Mouse (Mus musculus) liver, adult 2 months (tissue): Measurements from ENCODE around the gene Ppp2r5a. TPM values are rescaled to one million over a fixed set of nuclear protein-coding genes. Genes with fewer than 3 reads are reported as not detected.

Experiments
- DNase-seq: peaks from one replicate; pipeline ENCODE4 v3.0.0-alpha.2; 2011; ENCODE audit warnings: low read depth, low spot score; ENCODE audit errors: extremely low read depth
- H3K27ac ChIP-seq: fragments of 200-500 bp; replicated peaks from 2 replicates; pipeline ENCODE4 v1.5.1; 2012; ENCODE audit warnings: low read depth, mild to moderate bottlenecking, control low read depth, inconsistent platforms, low read length; ENCODE audit not compliant: insufficient read depth
- H3K27me3 ChIP-seq: fragments of 200-500 bp; 2 replicates; pipeline ENCODE4 v1.6.1; 2012; ENCODE audit warnings: mild to moderate bottlenecking, moderate library complexity, low read length, inconsistent platforms; ENCODE audit not compliant: control insufficient read depth, insufficient read depth
- H3K36me3 ChIP-seq: fragments of 200-500 bp; 2 replicates; pipeline ENCODE4 v1.6.1; 2012; ENCODE audit warnings: low read length, inconsistent platforms; ENCODE audit not compliant: control insufficient read depth, insufficient read depth
- H3K4me1 ChIP-seq: fragments of 200-500 bp; 2 replicates; pipeline ENCODE4 v1.6.1; 2011; ENCODE audit warnings: low read length; ENCODE audit not compliant: control insufficient read depth, insufficient read depth
- H3K4me3 ChIP-seq: fragments of 200-500 bp; 2 replicates; pipeline ENCODE4 v1.5.1; 2011; ENCODE audit warnings: low read depth, mild to moderate bottlenecking, control low read depth, low read length, moderate library complexity; ENCODE audit not compliant: insufficient read depth
- H3K79me2 ChIP-seq: fragments of 200-500 bp; 2 replicates; pipeline ENCODE4 v1.6.1; 2012; ENCODE audit warnings: inconsistent platforms, mild to moderate bottlenecking, low read length, moderate library complexity; ENCODE audit not compliant: control insufficient read depth, insufficient read depth
- H3K9ac ChIP-seq: fragments of 200-500 bp; 2 replicates; pipeline ENCODE4 v1.6.1; 2012; ENCODE audit warnings: low read depth, mild to moderate bottlenecking, control low read depth, inconsistent platforms, low read length
- CTCF ChIP-seq: fragments of 200-500 bp; IDR thresholded peaks from 2 replicates; pipeline ENCODE4 v1.5.1; 2011; ENCODE audit warnings: low read depth, low read length, control low read depth
- POLR2A ChIP-seq: fragments of 200-500 bp; IDR thresholded peaks from 2 replicates; pipeline ENCODE4 v1.6.1; 2011; ENCODE audit warnings: low read length, control low read depth; ENCODE audit not compliant: insufficient read depth; ENCODE audit errors: extremely low read depth
- WGBS: fragments of 180-500 bp; shearing (Covaris S2); methylation state at CpG from one replicate; pipeline ENCODE4 v1.1.7; 2018; 5-methylcytosine and 5-hydroxymethylcytosine counted together
- polyA plus RNA-seq: library from polyadenylated mRNA; depleted of rRNA; stranded (reverse); fragments of >200 nt; gene quantifications from 2 replicates; pipeline ENCODE4 v1.2.3, GENCODE M21; 2012
- total RNA-seq: library from RNA; depleted of rRNA; stranded (reverse); fragments of >200 nt; gene quantifications from 2 replicates; pipeline ENCODE4 v1.2.3, GENCODE M21; 2014

Gene Ppp2r5a
- total and polyA plus RNA-seq, 2 experiments: 75.3 to 149 TPM

DNA sequence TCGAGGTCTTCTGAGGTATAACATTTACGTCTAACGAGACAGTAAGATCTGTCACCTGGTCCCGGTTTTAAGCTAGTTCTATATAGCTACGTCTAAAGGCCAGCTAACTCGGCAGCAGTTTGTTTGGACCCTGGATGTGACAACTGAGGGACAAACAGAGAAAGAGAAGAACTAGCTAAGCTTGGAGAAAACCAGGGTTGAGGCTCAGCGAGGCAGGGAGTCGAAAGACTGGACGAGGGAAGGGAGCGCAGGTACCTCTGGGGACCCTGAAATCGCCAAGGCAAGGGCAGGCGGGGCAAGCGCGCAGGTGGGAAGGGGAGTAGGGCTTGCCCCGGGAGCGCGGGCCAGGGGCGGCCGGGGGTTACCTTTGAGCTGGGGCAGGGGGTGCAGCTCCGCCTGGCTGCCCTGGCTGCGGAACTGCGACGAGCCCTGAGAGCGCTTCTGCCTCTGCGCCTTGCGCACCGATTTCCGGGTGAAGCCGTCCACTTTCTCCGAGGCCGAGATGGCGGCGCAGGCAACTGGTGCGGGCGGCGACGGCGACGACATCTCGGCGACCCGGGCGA is 7.1 kb downstream of the Ppp2r5a start:
- WGBS: under 1% methylated on average over 43 of the region's 43 CpGs
- peak overlapping the region; percentile 100 for H3K27ac ChIP-seq
- TF ChIP-seq POLR2A: no peak
- no peak for TF ChIP-seq CTCF
- peaks cover 8% of the 10 kb centered on the region for H3K4me1 ChIP-seq
- H3K9ac ChIP-seq: peak overlapping the region; percentile 100
- DNase-seq: no peak
- H3K36me3 ChIP-seq: no peaks in the 10 kb centered on the region
- H3K4me3 ChIP-seq: peak overlapping the region; percentile 100
- H3K79me2 ChIP-seq: peaks cover 19% of the 10 kb centered on the region
- no peaks in the 10 kb centered on the region for H3K27me3 ChIP-seq

DNA sequence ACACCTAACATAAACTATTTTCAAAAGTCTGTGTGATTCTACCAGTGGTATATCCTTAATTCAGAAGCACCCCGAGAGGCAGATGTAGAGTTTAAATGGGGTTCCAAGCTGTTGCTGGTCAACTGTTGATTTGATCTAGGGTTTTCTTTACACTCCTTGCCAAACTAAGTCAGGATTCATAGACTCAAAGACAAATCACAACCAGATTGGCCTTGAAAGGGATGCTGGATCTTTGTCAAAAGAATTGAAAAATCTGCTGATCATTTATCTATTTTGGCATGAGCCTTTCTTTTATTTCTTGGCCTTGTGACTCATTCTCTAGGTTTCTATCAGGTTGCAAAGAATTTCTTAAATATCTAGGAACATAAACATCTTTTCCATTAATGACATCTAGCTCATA is 7.9 kb downstream of the Ppp2r5a start:
- H3K4me1 ChIP-seq: peaks cover 13% of the 10 kb centered on the region
- peaks cover 21% of the 10 kb centered on the region for H3K79me2 ChIP-seq
- WGBS: 10% methylated on average over 1 of the region's 1 CpGs
- DNase-seq: peak; percentile 79
- H3K27ac ChIP-seq: peak overlapping the region; percentile 25; the same call in 1 of the 2 replicates
- no peak for TF ChIP-seq CTCF
- no peak for TF ChIP-seq POLR2A
- no peaks in the 10 kb centered on the region for H3K27me3 ChIP-seq
- peak overlapping the region; percentile 100 for H3K4me3 ChIP-seq
- peak overlapping the region; percentile 59; the same call in 1 of the 2 replicates for H3K9ac ChIP-seq
- no peaks in the 10 kb centered on the region for H3K36me3 ChIP-seq

DNA sequence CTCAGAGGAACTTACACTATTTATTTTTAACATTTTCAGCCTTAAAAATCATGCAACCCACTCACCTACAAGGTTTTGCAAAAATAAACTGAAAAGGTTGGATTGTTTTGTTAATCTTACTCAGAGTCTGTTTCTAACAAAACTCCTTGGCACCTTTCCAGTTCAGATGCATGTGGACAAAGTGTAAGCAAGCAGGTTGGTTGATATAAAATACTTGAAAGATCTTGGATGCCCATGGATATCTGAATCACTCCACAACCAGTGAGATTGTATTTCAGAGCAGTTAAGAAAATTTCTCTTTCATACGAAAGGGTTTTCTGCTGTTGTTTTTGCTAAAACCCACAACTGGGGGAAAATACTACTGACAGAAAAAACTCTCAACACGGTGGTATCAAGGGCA is 8.9 kb downstream of the Ppp2r5a start:
- H3K9ac ChIP-seq: peak overlapping the region; percentile 9; the same call in 1 of the 2 replicates
- WGBS: 10% methylated on average over 2 of the region's 2 CpGs

DNA sequence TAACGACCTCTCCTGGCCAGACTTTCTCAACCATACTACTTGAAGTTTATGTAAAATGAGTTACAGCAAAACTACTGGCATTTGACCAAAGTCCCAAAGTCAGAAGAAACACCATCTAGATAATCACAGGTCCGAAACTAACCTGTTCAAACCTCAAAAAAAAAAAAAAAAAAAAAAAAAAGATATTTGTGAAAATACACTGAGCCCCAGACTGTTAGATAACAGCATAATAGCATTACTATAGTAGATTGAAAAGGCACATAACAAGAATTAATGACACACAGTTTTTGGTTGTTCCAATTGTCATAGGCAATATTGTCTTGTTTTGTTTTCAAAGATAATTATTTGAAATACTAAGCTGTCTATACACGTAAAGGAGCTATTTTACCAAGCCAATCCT is 9.5 kb downstream of the Ppp2r5a start:
- H3K36me3 ChIP-seq: no peaks in the 10 kb centered on the region
- H3K79me2 ChIP-seq: peaks cover 29% of the 10 kb centered on the region
- WGBS: 16% methylated on average over 3 of the region's 3 CpGs
- H3K4me3 ChIP-seq: peak overlapping the region; percentile 41; the same call in 1 of the 2 replicates
- H3K27ac ChIP-seq: no peak overlapping the region
- peak; percentile 68 for DNase-seq
- H3K4me1 ChIP-seq: peaks cover 16% of the 10 kb centered on the region
- TF ChIP-seq POLR2A (no peak), CTCF (no peak)
- H3K9ac ChIP-seq: no peak overlapping the region
- H3K27me3 ChIP-seq: no peaks in the 10 kb centered on the region

More for the DNA sequence above, 8.9 kb downstream of the Ppp2r5a start:
- TF ChIP-seq POLR2A: no peak
- peaks cover 16% of the 10 kb centered on the region for H3K4me1 ChIP-seq
- no peak overlapping the region for H3K27ac ChIP-seq
- peak overlapping the region; percentile 41; the same call in 1 of the 2 replicates for H3K4me3 ChIP-seq
- peaks cover 26% of the 10 kb centered on the region for H3K79me2 ChIP-seq
- H3K36me3 ChIP-seq: no peaks in the 10 kb centered on the region
- DNase-seq: peak; percentile 80
- H3K27me3 ChIP-seq: no peaks in the 10 kb centered on the region

DNA sequence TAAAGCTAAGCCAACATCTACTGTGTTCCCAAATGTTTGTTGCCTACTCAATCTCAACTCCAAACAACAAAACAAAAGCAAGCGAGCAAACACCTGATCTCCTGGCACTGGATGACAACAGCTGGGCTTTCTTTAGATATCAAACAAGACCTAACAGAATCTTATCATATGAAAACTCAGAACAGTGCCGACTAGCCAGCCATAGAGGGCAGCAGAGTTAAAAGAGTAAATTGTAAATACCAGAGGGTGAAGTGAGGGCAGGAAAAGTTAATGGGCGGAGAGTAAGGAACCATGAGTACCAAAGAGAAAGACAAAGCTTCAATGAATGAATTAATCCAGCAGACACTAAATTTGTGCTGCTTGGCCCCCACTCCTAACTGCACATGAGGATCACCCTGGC is 11.8 kb downstream of the Ppp2r5a start:
- 3% methylated on average over 3 of the region's 3 CpGs for WGBS
- DNase-seq: peak; percentile 84

DNA sequence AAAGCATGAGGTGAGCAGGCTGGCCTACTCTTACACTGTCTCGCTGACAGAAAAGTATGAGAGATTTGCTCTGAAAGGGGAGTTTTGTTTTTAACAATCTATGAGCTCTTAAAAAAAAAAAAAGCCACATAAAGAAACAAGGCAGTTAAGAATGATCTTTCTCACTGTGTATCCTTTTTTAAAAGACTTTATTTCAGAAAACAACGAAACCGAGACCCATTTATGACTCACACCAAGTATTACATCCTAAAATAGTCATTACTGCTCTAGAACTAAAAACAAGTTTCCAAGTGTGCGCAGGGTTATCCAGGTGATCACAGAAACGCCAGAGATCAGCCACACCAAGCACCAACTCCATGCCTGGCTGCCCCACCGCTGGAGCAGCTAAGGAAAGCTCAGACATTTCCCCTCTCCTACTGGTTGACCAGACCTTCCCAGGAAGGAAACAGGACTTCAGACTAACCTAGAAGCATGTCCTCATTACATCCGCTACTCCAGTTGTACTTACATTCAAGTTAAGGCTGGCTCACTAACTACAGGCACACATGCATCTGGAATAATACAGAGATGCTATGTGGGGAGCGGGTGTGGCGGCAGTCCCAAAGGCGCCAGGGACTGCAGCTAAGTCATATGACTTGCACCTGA is 18.2 kb downstream of the Ppp2r5a start:
- Histone ChIP-seq H3K9ac (no peak overlapping the region), H3K27me3 (no peaks in the 10 kb centered on the region), H3K36me3 (no peaks in the 10 kb centered on the region), H3K79me2 (peaks cover 27% of the 10 kb centered on the region; the same call in 1 of the 2 replicates), H3K27ac (no peak overlapping the region), H3K4me3 (no peak overlapping the region), H3K4me1 (peaks cover 26% of the 10 kb centered on the region)
- no peak for DNase-seq
- WGBS: 68% methylated on average over 10 of the region's 10 CpGs
- TF ChIP-seq POLR2A (no peak), CTCF (no peak)

More for the DNA sequence above, 11.8 kb downstream of the Ppp2r5a start:
- H3K27ac ChIP-seq: no peak overlapping the region
- H3K4me1 ChIP-seq: peaks cover 14% of the 10 kb centered on the region
- peak overlapping the region; percentile 60; the same call in 1 of the 2 replicates for H3K9ac ChIP-seq
- H3K4me3 ChIP-seq: no peak overlapping the region
- H3K79me2 ChIP-seq: peaks cover 25% of the 10 kb centered on the region
- TF ChIP-seq CTCF (no peak), POLR2A (no peak)
- H3K36me3 ChIP-seq: no peaks in the 10 kb centered on the region
- H3K27me3 ChIP-seq: no peaks in the 10 kb centered on the region
